Mouse (Mus musculus) brain, adult 2 months (tissue): ENCODE results near the gene Stab2.

ENCODE experiments used
- DNase-seq: peaks from one replicate; pipeline ENCODE4 v3.0.0; 2011; ENCODE audit warnings: low read depth, low spot score

Gene Stab2

GRCm38 (mm10) chr10:86826929-86827328, 180.9 kb downstream of the Stab2 start:
- no peak for DNase-seq

- DNase-seq, result peak; percentile 83
These were observed 181.8 kb downstream of the Stab2 start for GRCm38 (mm10) chr10:86825871-86826522.

- DNase-seq, result no peak
These were observed 183.0 kb downstream of the Stab2 start for GRCm38 (mm10) chr10:86824871-86825270.

- no peak for DNase-seq
These were observed 183.7 kb downstream of the Stab2 start for GRCm38 (mm10) chr10:86824093-86824492.

GRCm38 (mm10) chr10:86821014-86821413, 186.8 kb downstream of the Stab2 start:
- DNase-seq, result peak; percentile 58

- DNase-seq, result peak; percentile 75
These were observed 188.1 kb downstream of the Stab2 start for GRCm38 (mm10) chr10:86819649-86820165.

GRCm38 (mm10) chr10:86815133-86815532, 192.7 kb downstream of the Stab2 start:
- DNase-seq, result no peak

- DNase-seq, result no peak
These were observed 193.3 kb downstream of the Stab2 start for GRCm38 (mm10) chr10:86814292-86815131.

- DNase-seq, result no peak
These were observed 197.2 kb downstream of the Stab2 start for GRCm38 (mm10) chr10:86810612-86811011.

- peak; percentile 83 for DNase-seq
These were observed 197.8 kb downstream of the Stab2 start for GRCm38 (mm10) chr10:86810000-86810399.

- peak; percentile 53 for DNase-seq
These were observed 199.6 kb downstream of the Stab2 start for GRCm38 (mm10) chr10:86808013-86808758.

- no peak for DNase-seq
These were observed 200.5 kb downstream of the Stab2 start for GRCm38 (mm10) chr10:86807362-86807761.

- DNase-seq, result no peak
These were observed 211.6 kb downstream of the Stab2 start for GRCm38 (mm10) chr10:86796073-86796741.

GRCm38 (mm10) chr10:86794794-86795535, 212.9 kb downstream of the Stab2 start:
- DNase-seq, result peak; percentile 72

- DNase-seq, result no peak
These were observed 213.6 kb downstream of the Stab2 start for GRCm38 (mm10) chr10:86794196-86794595.

GRCm38 (mm10) chr10:86793509-86793951, 214.3 kb downstream of the Stab2 start:
- no peak for DNase-seq

- no peak for DNase-seq
These were observed 216.2 kb downstream of the Stab2 start for GRCm38 (mm10) chr10:86791507-86792184.
